Mouse (Mus musculus): Measurements from ENCODE around the gene Tbx19. TPM values are rescaled to one million over a fixed set of nuclear protein-coding genes. Genes with fewer than 3 reads are reported as not detected.

Tbx19 gene
- polyA plus RNA-seq, 2 experiments, result 0.04 to 0.13 TPM

- Histone ChIP-seq H3K36me3 (replicated peaks; ENCODE audit: control insufficient read depth, insufficient read depth, low read depth) (no peaks in the 10 kb centered on the region), H3K4me3 (ENCODE audit: insufficient read depth in 1 of 2, low read depth in 2 of 2, low read length in 2 of 2) (peak overlapping the region; percentile 32 to 44), H3K9ac (replicated peaks) (peak overlapping the region; percentile 50), H3K27ac (peak overlapping the region; percentile 96), H3K4me2 (ENCODE audit: low read depth) (peak overlapping the region; percentile 72), H3K4me1 (replicated peaks; ENCODE audit: control insufficient read depth in 2 of 2, insufficient read depth in 2 of 2, low read length in 1 of 2) (peaks cover 34 to 39% of the 10 kb centered on the region in 2 experiments), H3K9me3 (ENCODE audit: control insufficient read depth, low read length) (no peaks in the 10 kb centered on the region), H3K27me3 (ENCODE audit: control insufficient read depth, insufficient read depth, low read length) (no peaks in the 10 kb centered on the region)
- WGBS (ENCODE audit: insufficient replicate concordance), result 24% methylated on average over 7 of the region's 7 CpGs
- TF ChIP-seq CTCF (IDR thresholded peaks at IDR 0.05; ENCODE audit: low read depth), result no peak
- peak; percentile 90 for TF ChIP-seq EP300 (IDR thresholded peaks at IDR 0.05; ENCODE audit: low read depth)
- peak; percentile 83 for ATAC-seq (ENCODE audit: insufficient read depth)
- DNase-seq (ENCODE audit: low read depth in 3 of 3, low spot score in 3 of 3), result peak; percentile 77 to 85 (median 82)
These were observed 55.8 kb downstream of the Tbx19 start for GRCm38 (mm10) chr1:165104707-165105259.

DNA sequence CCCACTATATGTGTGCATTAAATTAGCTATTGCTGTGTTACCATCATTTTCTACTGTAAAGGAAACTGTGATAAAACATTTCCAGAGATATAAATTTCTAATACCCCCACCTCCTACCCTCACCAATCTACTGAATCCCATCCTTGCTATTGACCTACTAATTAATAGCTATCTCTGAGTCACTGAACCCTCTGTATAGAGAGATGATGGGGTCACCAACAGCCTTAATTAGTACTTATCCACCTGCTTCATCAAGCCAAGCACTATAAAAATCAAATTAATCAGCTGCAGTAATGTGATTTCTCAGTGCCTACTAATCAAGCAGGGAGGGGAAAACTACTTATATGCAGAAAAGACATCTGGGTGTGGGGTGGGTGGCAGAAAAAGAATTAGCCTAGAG lies 61.0 kb downstream of the Tbx19 start:
- Histone ChIP-seq H3K27ac (no peak overlapping the region), H3K36me3 (replicated peaks; ENCODE audit: control insufficient read depth, insufficient read depth, low read depth) (no peaks in the 10 kb centered on the region), H3K9ac (replicated peaks) (no peak overlapping the region), H3K4me1 (replicated peaks; ENCODE audit: control insufficient read depth in 2 of 2, insufficient read depth in 2 of 2, low read length in 1 of 2) (peaks cover 7 to 8% of the 10 kb centered on the region in 2 experiments), H3K27me3 (ENCODE audit: control insufficient read depth, insufficient read depth, low read length) (no peaks in the 10 kb centered on the region), H3K9me3 (ENCODE audit: control insufficient read depth, low read length) (no peaks in the 10 kb centered on the region), H3K4me3 (ENCODE audit: insufficient read depth in 1 of 2, low read depth in 2 of 2, low read length in 2 of 2) (no peak overlapping the region), H3K4me2 (ENCODE audit: low read depth) (no peak overlapping the region)
- no peak for TF ChIP-seq EP300 (IDR thresholded peaks at IDR 0.05; ENCODE audit: low read depth)
- no peak for TF ChIP-seq CTCF (IDR thresholded peaks at IDR 0.05; ENCODE audit: low read depth)
- no peak for ATAC-seq (ENCODE audit: insufficient read depth)
- DNase-seq (ENCODE audit: low read depth in 3 of 3, low spot score in 3 of 3), result no peak

DNA sequence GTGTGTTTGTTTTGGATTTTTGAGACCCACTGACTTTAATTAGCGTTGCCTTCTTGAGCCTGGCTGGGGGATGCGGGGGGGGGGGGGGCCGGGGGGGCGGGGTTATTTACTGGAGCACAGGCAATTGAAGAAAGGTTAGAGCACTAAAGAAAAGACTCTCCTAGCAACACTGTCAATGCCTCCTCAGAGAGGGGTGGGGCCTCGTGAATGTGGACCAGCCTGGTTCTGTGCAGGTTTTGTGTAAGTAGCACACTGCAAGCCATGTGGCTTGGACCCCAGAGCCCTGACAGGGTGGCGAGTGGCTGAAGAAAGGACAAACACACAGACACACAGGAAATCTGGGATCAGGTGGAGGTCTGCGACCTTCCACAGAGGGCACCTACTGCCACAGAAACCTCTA lies 65.7 kb downstream of the Tbx19 start:
- no peak overlapping the region for H3K27ac ChIP-seq
- WGBS (ENCODE audit: insufficient replicate concordance), result 32% methylated on average over 7 of the region's 7 CpGs
- no peaks in the 10 kb centered on the region for H3K36me3 ChIP-seq (replicated peaks; ENCODE audit: control insufficient read depth, insufficient read depth, low read depth)
- no peak for ATAC-seq (ENCODE audit: insufficient read depth)
- H3K4me1 ChIP-seq (replicated peaks; ENCODE audit: control insufficient read depth in 2 of 2, insufficient read depth in 2 of 2, low read length in 1 of 2), result no peaks in the 10 kb centered on the region
- no peak for TF ChIP-seq CTCF (IDR thresholded peaks at IDR 0.05; ENCODE audit: low read depth)
- no peak for TF ChIP-seq EP300 (IDR thresholded peaks at IDR 0.05; ENCODE audit: low read depth)
- DNase-seq (ENCODE audit: low read depth in 3 of 3, low spot score in 3 of 3), result no peak
- no peaks in the 10 kb centered on the region for H3K27me3 ChIP-seq (ENCODE audit: control insufficient read depth, insufficient read depth, low read length)
- H3K9ac ChIP-seq (replicated peaks), result no peak overlapping the region
- H3K4me2 ChIP-seq (ENCODE audit: low read depth), result no peak overlapping the region
- H3K9me3 ChIP-seq (ENCODE audit: control insufficient read depth, low read length), result no peaks in the 10 kb centered on the region
- H3K4me3 ChIP-seq (ENCODE audit: insufficient read depth in 1 of 2, low read depth in 2 of 2, low read length in 2 of 2), result no peak overlapping the region

- Histone ChIP-seq H3K4me2 (ENCODE audit: low read depth) (peak overlapping the region; percentile 16; the same call in 1 of the 2 replicates), H3K4me3 (ENCODE audit: insufficient read depth in 1 of 2, low read depth in 2 of 2, low read length in 2 of 2) (no peak overlapping the region), H3K9me3 (ENCODE audit: control insufficient read depth, low read length) (no peaks in the 10 kb centered on the region), H3K27me3 (ENCODE audit: control insufficient read depth, insufficient read depth, low read length) (no peaks in the 10 kb centered on the region), H3K9ac (replicated peaks) (no peak overlapping the region), H3K4me1 (replicated peaks; ENCODE audit: control insufficient read depth in 2 of 2, insufficient read depth in 2 of 2, low read length in 1 of 2) (no peaks in the 10 kb centered on the region), H3K27ac (no peak overlapping the region), H3K36me3 (replicated peaks; ENCODE audit: control insufficient read depth, insufficient read depth, low read depth) (no peaks in the 10 kb centered on the region)
- TF ChIP-seq CTCF (IDR thresholded peaks at IDR 0.05; ENCODE audit: low read depth), result no peak
- TF ChIP-seq EP300 (IDR thresholded peaks at IDR 0.05; ENCODE audit: low read depth), result no peak
- DNase-seq (ENCODE audit: low read depth in 3 of 3, low spot score in 3 of 3) (no peak), ATAC-seq (ENCODE audit: insufficient read depth) (no peak; the same call in 1 of the 2 replicates)
- WGBS (ENCODE audit: insufficient replicate concordance), result 11% methylated on average over 15 of the region's 15 CpGs
These were observed 68.9 kb downstream of the Tbx19 start for GRCm38 (mm10) chr1:165091721-165092120.

GRCm38 (mm10) chr1:165089556-165089955 lies 71.0 kb downstream of the Tbx19 start:
- DNase-seq (ENCODE audit: low read depth in 3 of 3, low spot score in 3 of 3) (no peak), ATAC-seq (ENCODE audit: insufficient read depth) (no peak)
- no peaks in the 10 kb centered on the region for H3K27me3 ChIP-seq (ENCODE audit: control insufficient read depth, insufficient read depth, low read length)
- no peaks in the 10 kb centered on the region for H3K36me3 ChIP-seq (replicated peaks; ENCODE audit: control insufficient read depth, insufficient read depth, low read depth)
- no peak overlapping the region for H3K4me3 ChIP-seq (ENCODE audit: insufficient read depth in 1 of 2, low read depth in 2 of 2, low read length in 2 of 2)
- H3K4me2 ChIP-seq (ENCODE audit: low read depth), result no peak overlapping the region
- 58% methylated on average over 3 of the region's 3 CpGs for WGBS (ENCODE audit: insufficient replicate concordance)
- H3K4me1 ChIP-seq (replicated peaks; ENCODE audit: control insufficient read depth in 2 of 2, insufficient read depth in 2 of 2, low read length in 1 of 2), result no peaks in the 10 kb centered on the region
- H3K9ac ChIP-seq (replicated peaks), result no peak overlapping the region
- H3K9me3 ChIP-seq (ENCODE audit: control insufficient read depth, low read length), result no peaks in the 10 kb centered on the region
- no peak for TF ChIP-seq EP300 (IDR thresholded peaks at IDR 0.05; ENCODE audit: low read depth)
- TF ChIP-seq CTCF (IDR thresholded peaks at IDR 0.05; ENCODE audit: low read depth), result no peak
- H3K27ac ChIP-seq, result no peak overlapping the region

Other genes with a start within 250 kb of the Tbx19 start
- not detected in 2 replicates for gene Xcl1, start 225.2 kb downstream of the Tbx19 start, polyA plus RNA-seq (2012; rRNA removed)
- gene Xcl1, start 225.2 kb downstream of the Tbx19 start, polyA plus RNA-seq (2014; fragmentation: Nextera tagmentation; extraction: Ambion mirVana), result not detected in 2 replicates
- 5.0 and 5.1 TPM in 2 replicates for gene Sft2d2, start 33.7 kb upstream of the Tbx19 start, polyA plus RNA-seq (2012; rRNA removed)
- 8.0 and 8.8 TPM in 2 replicates for gene Sft2d2, start 33.7 kb upstream of the Tbx19 start, polyA plus RNA-seq (2014; fragmentation: Nextera tagmentation; extraction: Ambion mirVana)
- gene Tiprl, start 76.2 kb upstream of the Tbx19 start, polyA plus RNA-seq (2012; rRNA removed), result 7.3 and 14.1 TPM in 2 replicates
- 39.2 and 49.0 TPM in 2 replicates for gene Tiprl, start 76.2 kb upstream of the Tbx19 start, polyA plus RNA-seq (2014; fragmentation: Nextera tagmentation; extraction: Ambion mirVana)
- gene Gpr161, start 135.0 kb upstream of the Tbx19 start, polyA plus RNA-seq (2012; rRNA removed), result 0.11 TPM in 2 replicates
- 0.04 TPM in 1 of 2 replicates, not detected in the other for gene Gpr161, start 135.0 kb upstream of the Tbx19 start, polyA plus RNA-seq (2014; fragmentation: Nextera tagmentation; extraction: Ambion mirVana)

Measured in liver, embryonic 14.5 days (tissue).